Mouse (Mus musculus) olfactory bulb, adult 2 months (tissue): ENCODE measurements around the gene Plk3. TPM values are rescaled to one million over a fixed set of nuclear protein-coding genes. Genes with fewer than 3 reads are reported as not detected.

ENCODE experiments used
- H3K27ac ChIP-seq: fragments of 200-500 bp; 2 replicates; pipeline ENCODE4 v1.5.1; 2012; ENCODE audit warnings: low read depth, low read length; ENCODE audit not compliant: insufficient read depth
- H3K4me1 ChIP-seq: fragments of 200-500 bp; 2 replicates; pipeline ENCODE4 v1.6.1; 2012; ENCODE audit warnings: low read length; ENCODE audit not compliant: control insufficient read depth, insufficient read depth
- H3K4me3 ChIP-seq: fragments of 200-500 bp; 2 replicates; pipeline ENCODE4 v1.5.1; 2012; ENCODE audit warnings: mild to moderate bottlenecking, low read depth, low read length, moderate library complexity; ENCODE audit not compliant: insufficient read depth
- CTCF ChIP-seq: fragments of 200-500 bp; IDR thresholded peaks from 2 replicates; pipeline ENCODE4 v1.5.1; 2012; ENCODE audit warnings: low read depth, mild to moderate bottlenecking, low read length, moderate library complexity; ENCODE audit not compliant: insufficient read depth
- POLR2A ChIP-seq: fragments of 200-500 bp; IDR thresholded peaks from 2 replicates; pipeline ENCODE4 v1.6.1; 2012; ENCODE audit warnings: mild to moderate bottlenecking, low read depth, low read length, moderate library complexity; ENCODE audit not compliant: insufficient read depth
- WGBS: fragments of 180-500 bp; shearing (Covaris S2); methylation state at CpG from one replicate; pipeline ENCODE4 v1.1.7; 2018; 5-methylcytosine and 5-hydroxymethylcytosine counted together
- polyA plus RNA-seq: library from polyadenylated mRNA; stranded (reverse); fragments of >200 nt; gene quantifications from 2 replicates; pipeline ENCODE4 v1.2.4, GENCODE M21; 2012; ENCODE audit warnings: low replicate concordance; ENCODE audit not compliant: missing spikeins, insufficient read depth, insufficient read length

Plk3 gene
- polyA plus RNA-seq, 1 experiment, result not detected

DNA sequence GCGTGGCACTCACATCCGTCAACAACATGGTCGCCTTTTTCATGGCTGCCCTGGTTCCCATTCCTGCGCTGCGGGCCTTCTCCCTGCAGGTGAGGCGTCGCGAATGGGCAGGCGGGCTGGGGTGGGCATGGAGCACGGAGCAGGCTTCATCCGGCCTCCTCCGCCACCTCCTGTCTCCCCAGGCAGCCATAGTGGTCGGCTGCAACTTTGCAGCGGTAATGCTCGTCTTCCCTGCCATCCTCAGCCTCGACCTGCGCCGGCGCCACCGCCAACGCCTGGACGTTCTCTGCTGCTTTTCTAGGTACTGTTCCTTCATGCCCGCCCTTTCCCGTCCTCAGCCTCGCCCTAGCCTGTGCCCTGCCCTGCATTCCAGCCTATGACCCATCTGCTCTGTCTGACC, 24.4 kb downstream of the Plk3 start:
- TF ChIP-seq POLR2A (no peak), CTCF (no peak)
- WGBS, result 94% methylated on average over 25 of the region's 25 CpGs
- H3K4me1 ChIP-seq, result no peaks in the 10 kb centered on the region
- no peak overlapping the region for H3K4me3 ChIP-seq
- no peak overlapping the region for H3K27ac ChIP-seq

DNA sequence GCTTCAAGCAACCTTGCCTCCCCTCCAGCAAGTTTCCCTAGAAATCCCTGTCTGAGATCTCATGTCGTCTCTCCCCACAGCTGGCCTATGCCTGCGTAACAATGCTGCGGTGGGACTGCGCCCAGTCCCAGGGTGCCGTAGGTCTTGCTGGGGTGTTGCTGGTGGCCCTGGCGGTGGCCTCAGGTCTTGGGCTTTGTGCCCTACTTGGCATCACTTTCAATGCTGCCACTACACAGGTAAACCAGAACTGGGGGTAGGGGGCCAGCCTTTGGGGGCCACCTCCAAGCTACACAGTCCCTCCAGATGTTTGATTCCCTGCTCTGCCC, 25.3 kb downstream of the Plk3 start:
- no peak for TF ChIP-seq POLR2A
- TF ChIP-seq CTCF, result no peak
- Histone ChIP-seq H3K4me3 (no peak overlapping the region), H3K4me1 (no peaks in the 10 kb centered on the region), H3K27ac (no peak overlapping the region)
- WGBS, result 96% methylated on average over 6 of the region's 6 CpGs

DNA sequence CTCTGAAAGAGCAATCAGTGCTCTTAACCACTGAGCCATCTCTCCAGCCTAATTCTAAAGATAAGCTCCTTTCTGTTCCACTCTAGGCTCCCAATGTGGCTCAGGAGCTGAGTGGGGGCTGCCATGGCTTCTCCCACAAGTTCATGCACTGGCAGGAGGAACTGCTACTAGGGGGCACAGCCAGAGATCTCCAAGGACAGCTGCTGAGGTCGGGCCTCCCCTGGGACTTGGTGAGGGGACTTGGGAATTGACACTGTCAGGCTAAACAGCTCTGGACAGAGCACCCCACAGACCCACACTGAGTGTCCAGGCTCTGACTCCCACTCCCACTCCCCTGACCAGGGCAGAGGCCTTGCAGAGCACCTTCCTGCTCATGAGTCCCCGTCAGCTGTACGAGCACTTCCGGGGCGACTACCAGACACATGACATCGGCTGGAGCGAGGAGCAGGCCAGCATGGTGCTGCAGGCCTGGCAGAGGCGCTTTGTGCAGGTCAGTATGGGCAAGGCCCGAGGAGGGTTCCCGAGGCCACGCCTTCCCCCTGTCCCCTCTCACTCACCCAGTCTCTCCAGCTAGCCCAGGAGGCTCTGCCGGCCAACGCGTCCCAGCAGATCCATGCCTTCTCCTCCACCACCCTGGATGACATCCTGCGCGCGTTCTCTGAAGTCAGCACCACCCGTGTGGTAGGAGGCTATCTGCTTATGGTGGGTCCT, 25.8 kb downstream of the Plk3 start:
- TF ChIP-seq POLR2A, result no peak
- TF ChIP-seq CTCF, result no peak
- 92% methylated on average over 18 of the region's 18 CpGs for WGBS
- H3K4me3 ChIP-seq, result no peak overlapping the region
- H3K27ac ChIP-seq, result no peak overlapping the region
- H3K4me1 ChIP-seq, result no peaks in the 10 kb centered on the region

DNA sequence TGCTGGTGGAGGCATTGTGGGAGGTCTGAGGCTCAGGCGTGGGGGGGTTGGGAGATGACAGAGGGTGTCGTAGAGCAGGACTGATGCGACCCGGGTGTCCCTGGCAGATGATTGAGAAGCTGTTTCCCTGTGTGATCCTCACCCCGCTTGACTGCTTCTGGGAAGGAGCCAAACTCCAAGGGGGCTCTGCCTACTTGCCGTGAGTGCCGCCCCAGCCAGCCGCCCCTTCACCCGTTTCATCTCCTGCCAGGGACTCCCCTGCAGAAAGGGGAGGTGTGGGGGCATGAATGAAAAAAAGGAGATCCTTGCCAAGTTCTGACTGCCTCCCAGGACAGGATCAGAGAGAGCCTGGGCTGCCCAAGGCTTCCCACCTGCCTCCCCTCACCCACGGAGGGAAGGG, 28.6 kb downstream of the Plk3 start:
- WGBS, result 39% methylated on average over 10 of the region's 10 CpGs
- H3K27ac ChIP-seq, result no peak overlapping the region
- no peaks in the 10 kb centered on the region for H3K4me1 ChIP-seq
- no peak overlapping the region for H3K4me3 ChIP-seq
- TF ChIP-seq CTCF (no peak), POLR2A (no peak)

DNA sequence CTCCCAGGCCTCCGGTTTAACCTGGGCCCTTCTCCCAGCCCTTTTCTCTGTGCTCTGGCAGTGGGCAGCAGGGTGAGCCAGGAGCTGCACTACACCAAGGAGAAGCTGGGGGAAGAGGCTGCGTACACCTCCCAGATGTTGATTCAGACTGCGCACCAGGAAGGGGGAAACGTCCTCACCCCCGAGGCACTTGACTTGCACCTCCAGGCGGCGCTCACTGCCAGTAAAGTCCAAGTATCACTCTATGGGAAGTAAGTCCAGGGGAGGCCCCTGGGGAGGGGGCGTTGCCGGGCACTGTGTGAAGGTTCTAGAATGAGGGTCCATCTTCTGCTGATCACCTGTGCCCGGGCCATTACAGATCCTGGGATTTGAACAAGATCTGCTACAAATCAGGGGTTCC, 29.1 kb downstream of the Plk3 start:
- Histone ChIP-seq H3K4me1 (no peaks in the 10 kb centered on the region), H3K4me3 (no peak overlapping the region), H3K27ac (no peak overlapping the region)
- TF ChIP-seq CTCF, result no peak
- no peak for TF ChIP-seq POLR2A
- WGBS, result 88% methylated on average over 10 of the region's 10 CpGs

DNA sequence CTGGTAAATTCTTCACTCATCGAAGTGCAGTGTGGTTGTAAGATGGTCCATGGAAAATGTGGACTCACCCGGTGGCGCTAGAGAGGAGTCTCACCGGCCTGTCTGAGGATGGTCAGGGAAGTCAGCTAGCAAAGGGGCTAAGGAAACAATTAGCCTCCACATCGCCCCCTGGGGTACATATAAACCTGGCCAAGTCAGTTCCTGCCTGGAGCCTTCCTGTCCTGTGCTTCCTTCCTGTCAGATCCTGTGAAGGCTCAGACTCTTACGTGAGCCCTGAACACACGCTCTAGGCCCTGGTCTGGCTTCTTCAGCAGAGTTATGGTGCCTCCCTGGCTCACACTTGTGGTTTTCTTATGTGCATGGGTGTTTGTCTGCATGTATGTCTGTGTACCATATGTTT, 32.5 kb downstream of the Plk3 start:
- no peak overlapping the region for H3K27ac ChIP-seq
- whole genome bisulfite sequencing, result 62% methylated on average over 7 of the region's 7 CpGs
- H3K4me1 ChIP-seq, result peaks cover 11% of the 10 kb centered on the region
- TF ChIP-seq POLR2A, result no peak
- no peak for TF ChIP-seq CTCF
- no peak overlapping the region for H3K4me3 ChIP-seq

DNA sequence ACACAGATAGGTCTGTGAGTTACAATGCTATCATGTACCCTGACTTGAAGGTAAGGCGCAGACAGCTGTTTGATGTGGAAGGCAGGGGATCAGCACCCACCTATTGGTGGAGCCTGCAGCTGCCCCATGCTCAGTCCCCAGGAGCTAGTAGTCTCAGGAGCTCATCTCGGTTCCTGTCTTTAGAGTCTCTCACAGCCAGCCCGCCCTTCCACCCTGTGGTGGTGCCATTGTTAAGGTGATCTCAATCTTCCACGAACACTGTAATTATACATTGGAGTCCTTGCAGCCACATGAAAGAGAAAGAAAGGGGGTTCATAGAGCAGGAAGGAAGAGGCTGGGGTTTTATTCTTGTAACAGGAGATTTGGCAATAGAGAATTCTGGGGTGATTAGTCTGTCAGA, 33.7 kb downstream of the Plk3 start:
- no peak overlapping the region for H3K4me3 ChIP-seq
- H3K27ac ChIP-seq, result no peak overlapping the region
- peaks cover 19% of the 10 kb centered on the region for H3K4me1 ChIP-seq
- TF ChIP-seq CTCF (no peak), POLR2A (no peak)
- WGBS, result 66% methylated on average over 4 of the region's 4 CpGs

DNA sequence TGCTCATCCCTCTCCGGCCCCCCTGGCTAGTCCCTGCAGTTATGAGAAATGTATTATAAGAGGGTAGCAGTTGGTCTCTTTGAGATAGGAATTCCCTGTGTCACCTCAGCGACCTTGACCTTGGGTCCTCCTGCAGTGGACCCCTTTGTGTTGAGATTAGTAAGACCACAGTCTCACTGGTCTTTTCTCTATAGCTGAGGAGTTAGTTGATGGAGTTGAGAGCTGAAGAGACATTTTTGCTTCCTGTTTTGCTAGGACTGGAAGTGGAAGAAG, 35.1 kb downstream of the Plk3 start:
- 76% methylated on average over 2 of the region's 2 CpGs for WGBS
- no peak for TF ChIP-seq POLR2A
- no peak for TF ChIP-seq CTCF

DNA sequence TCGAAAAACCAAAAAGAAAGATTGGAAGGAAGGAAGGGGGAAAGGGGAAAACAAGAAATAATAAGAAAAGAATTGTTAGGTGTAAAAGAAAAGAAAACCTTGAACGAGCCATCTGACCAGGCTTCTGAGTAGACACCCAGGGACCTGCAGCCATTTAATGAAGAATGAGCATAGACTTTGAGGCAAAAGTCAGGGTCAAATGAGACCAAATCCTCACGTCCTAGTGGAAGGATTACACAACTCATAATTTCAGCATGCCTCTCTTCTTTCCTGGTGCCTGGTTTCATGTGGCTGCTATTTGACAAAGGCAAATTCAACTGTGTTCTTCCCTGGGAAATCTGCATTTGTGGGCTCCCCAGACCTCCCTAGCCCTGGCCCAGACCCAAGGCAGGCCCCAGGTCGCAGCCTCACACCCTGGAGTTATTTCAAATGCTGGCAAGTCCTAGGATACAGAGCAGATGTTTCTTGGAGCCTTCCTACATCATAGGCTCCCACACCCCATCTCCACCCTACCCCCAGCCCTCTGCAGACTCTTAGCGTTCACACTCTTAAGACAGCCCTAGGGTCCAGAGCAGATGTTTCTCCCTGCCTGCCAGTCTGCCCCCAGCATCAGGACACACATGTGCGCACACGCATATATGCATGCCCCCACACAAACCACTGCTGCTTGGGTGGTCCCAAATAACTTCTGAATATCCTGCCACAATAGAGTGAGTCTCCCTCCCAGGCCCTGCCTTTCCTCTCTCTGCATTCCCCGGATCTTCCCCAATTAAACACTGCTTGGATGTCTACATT, 35.6 kb downstream of the Plk3 start:
- WGBS, result 60% methylated on average over 8 of the region's 8 CpGs
- no peak for TF ChIP-seq CTCF
- TF ChIP-seq POLR2A, result no peak
- Histone ChIP-seq H3K4me1 (peaks cover 19% of the 10 kb centered on the region), H3K27ac (no peak overlapping the region), H3K4me3 (no peak overlapping the region)

More for the DNA sequence above, 35.1 kb downstream of the Plk3 start:
- H3K4me3 ChIP-seq, result no peak overlapping the region
- peaks cover 19% of the 10 kb centered on the region for H3K4me1 ChIP-seq
- H3K27ac ChIP-seq, result no peak overlapping the region
